Mouse (Mus musculus) heart, postnatal 0 days (tissue): Measurements from ENCODE around the gene Ttk. TPM values are rescaled to one million over a fixed set of nuclear protein-coding genes. Genes with fewer than 3 reads are reported as not detected.
A peak's percentile ranks its signal among the peaks of the same experiment; 100 is the strongest.

Experiments
- ATAC-seq: fragments of 200-750 bp; cut with Nextera tagmentation; 2 replicates; pipeline ENCODE4 v1.8.0; 2017; ENCODE audit warnings: low read depth, moderate number of reproducible peaks, moderate library complexity; ENCODE audit not compliant: insufficient read depth
- DNase-seq: peaks from one replicate; pipeline ENCODE4 v3.0.0-alpha.2; 2016; ENCODE audit warnings: low spot score
- H3K27ac ChIP-seq: fragments of 300-500 bp; sonication (generic); 2 replicates; pipeline ENCODE4 v1.5.1; 2014; ENCODE audit warnings: low read depth, mild to moderate bottlenecking
- H3K27me3 ChIP-seq: fragments of 300-500 bp; sonication (generic); 2 replicates; pipeline ENCODE4 v1.6.1; 2014; ENCODE audit warnings: low read length, mixed read lengths; ENCODE audit not compliant: control insufficient read depth, insufficient read depth
- H3K36me3 ChIP-seq: fragments of 300-500 bp; sonication (generic); replicated peaks from 2 replicates; pipeline ENCODE4 v1.6.1; 2014; ENCODE audit warnings: low read length, mixed read lengths; ENCODE audit not compliant: control insufficient read depth, insufficient read depth
- H3K4me1 ChIP-seq: fragments of 300-500 bp; sonication (generic); 2 replicates; pipeline ENCODE4 v1.6.1; 2014; ENCODE audit warnings: antibody characterized with exemption; ENCODE audit not compliant: control insufficient read depth, insufficient read depth
- H3K4me2 ChIP-seq: fragments of 300-500 bp; sonication (generic); 2 replicates; pipeline ENCODE4 v1.6.1; 2014; ENCODE audit warnings: low read depth, mild to moderate bottlenecking, low read length, moderate library complexity
- H3K4me3 ChIP-seq: fragments of 300-500 bp; sonication (generic); 2 replicates; pipeline ENCODE4 v1.5.1; 2014; ENCODE audit warnings: low read depth, low read length
- H3K9ac ChIP-seq: fragments of 300-500 bp; sonication (generic); replicated peaks from 2 replicates; pipeline ENCODE4 v1.6.1; 2014; ENCODE audit warnings: low read depth, low read length, mixed read lengths
- H3K9me3 ChIP-seq: fragments of 300-500 bp; sonication (generic); replicated peaks from 2 replicates; pipeline ENCODE4 v1.6.1; 2016; ENCODE audit warnings: low read length; ENCODE audit not compliant: control insufficient read depth
- CTCF ChIP-seq: IDR thresholded peaks from 2 replicates; pipeline ENCODE4 v1.5.1; 2016; ENCODE audit warnings: antibody characterized with exemption, control low read depth, low read depth
- EP300 ChIP-seq: IDR thresholded peaks from 2 replicates; pipeline ENCODE4 v1.6.1; 2016; ENCODE audit warnings: antibody characterized with exemption, low read depth
- WGBS: fragments of 180-500 bp; shearing (Covaris S2); extraction: QIAGEN DNeasy Blood & Tissue Kit; methylation state at CpG from one replicate; pipeline ENCODE4 v1.1.7; 2014; 5-methylcytosine and 5-hydroxymethylcytosine counted together
- polyA plus RNA-seq: library from polyadenylated mRNA; unstranded; fragments of >200 nt; fragmentation: Nextera tagmentation; extraction: Ambion mirVana; gene quantifications from 2 replicates; pipeline ENCODE4 v1.2.1, GENCODE M21; 2015
- total RNA-seq: library from RNA; depleted of rRNA; stranded (reverse); fragments of >200 nt; gene quantifications from 2 replicates; pipeline ENCODE4 v1.2.3, GENCODE M21; 2014; ENCODE audit warnings: low replicate concordance

Gene Ttk
- total and polyA plus RNA-seq, 2 experiments from 2014 or later, result 4.5 to 6.5 TPM

DNA sequence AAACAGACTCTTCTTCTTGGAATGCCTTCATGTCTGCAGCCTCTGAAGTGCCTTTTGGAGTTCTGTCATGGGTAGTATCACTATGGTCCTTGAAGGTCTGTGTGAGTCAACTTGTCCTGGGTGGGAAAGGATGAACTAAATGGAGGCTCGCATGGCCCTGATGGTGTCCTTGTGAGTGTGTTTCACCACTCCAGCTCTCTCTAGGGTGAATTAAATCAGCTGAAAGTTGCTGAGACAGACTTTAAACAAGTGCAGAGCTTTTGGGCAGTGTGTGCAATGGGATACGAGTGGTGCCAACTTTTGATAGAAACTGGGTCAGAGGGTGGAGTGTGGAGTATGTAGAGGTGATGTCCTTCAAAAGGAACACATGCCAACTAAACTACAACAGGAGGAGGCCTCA, 13.5 kb upstream of the Ttk start:
- DNase-seq (no peak), ATAC-seq (no peak)
- no peak overlapping the region for H3K27ac ChIP-seq
- H3K4me1 ChIP-seq, result no peaks in the 10 kb centered on the region
- no peak overlapping the region for H3K4me3 ChIP-seq
- no peak for TF ChIP-seq EP300
- TF ChIP-seq CTCF, result no peak
- H3K9ac ChIP-seq, result no peak overlapping the region
- H3K36me3 ChIP-seq, result no peaks in the 10 kb centered on the region
- WGBS, result 79% methylated on average over 2 of the region's 2 CpGs
- no peaks in the 10 kb centered on the region for H3K27me3 ChIP-seq
- H3K4me2 ChIP-seq, result no peak overlapping the region
- H3K9me3 ChIP-seq, result no peaks in the 10 kb centered on the region

DNA sequence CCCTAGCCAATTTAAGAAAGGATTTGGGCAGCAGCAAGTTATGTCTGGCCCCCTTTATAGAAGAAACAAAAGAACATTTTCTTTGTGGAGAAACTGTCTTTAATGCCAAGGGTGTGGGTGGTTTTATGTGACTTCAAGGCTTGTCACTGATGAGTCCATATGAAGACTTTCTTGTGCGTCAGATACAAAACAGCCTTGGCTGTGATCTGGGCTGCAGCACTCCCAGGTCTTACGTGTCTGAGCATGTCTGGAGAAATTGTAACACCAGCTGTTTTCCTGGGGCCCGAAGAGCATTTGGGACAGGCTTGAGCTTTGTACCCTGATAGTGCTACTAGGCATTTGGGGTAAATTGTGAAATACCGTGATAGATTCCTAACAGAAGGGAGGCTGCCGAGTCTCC, 11.6 kb upstream of the Ttk start:
- 72% methylated on average over 5 of the region's 5 CpGs for WGBS

DNA sequence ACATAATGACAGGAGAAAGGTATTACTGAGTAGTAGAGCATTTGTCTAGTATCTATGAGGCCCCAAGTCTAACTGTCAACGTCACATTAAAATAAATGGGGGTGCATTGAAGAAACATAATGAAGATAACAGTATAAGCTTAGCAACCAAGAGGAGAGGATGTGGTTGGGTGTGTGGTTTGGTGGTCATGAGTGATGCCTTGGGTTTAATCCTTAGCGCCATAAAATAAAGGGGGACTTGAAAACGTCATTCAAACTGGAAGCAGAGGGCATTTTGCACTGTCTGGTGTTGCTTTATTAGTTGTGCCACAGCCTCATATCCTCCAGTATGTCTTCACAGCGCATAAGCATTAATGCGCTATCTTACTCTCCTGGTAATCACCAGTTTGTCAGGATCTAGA, 4.6 kb upstream of the Ttk start:
- Histone ChIP-seq H3K36me3 (no peaks in the 10 kb centered on the region), H3K4me3 (no peak overlapping the region), H3K4me2 (no peak overlapping the region), H3K9me3 (no peaks in the 10 kb centered on the region), H3K4me1 (no peaks in the 10 kb centered on the region), H3K27ac (no peak overlapping the region), H3K27me3 (no peaks in the 10 kb centered on the region), H3K9ac (no peak overlapping the region)
- TF ChIP-seq EP300 (no peak), CTCF (no peak)
- WGBS, result 70% methylated on average over 5 of the region's 5 CpGs
- ATAC-seq, result no peak
- DNase-seq, result no peak

More for the DNA sequence above, 11.6 kb upstream of the Ttk start:
- ATAC-seq (no peak), DNase-seq (no peak)
- Histone ChIP-seq H3K9ac (no peak overlapping the region), H3K4me3 (no peak overlapping the region), H3K4me1 (no peaks in the 10 kb centered on the region), H3K9me3 (no peaks in the 10 kb centered on the region), H3K27me3 (no peaks in the 10 kb centered on the region), H3K36me3 (no peaks in the 10 kb centered on the region), H3K27ac (no peak overlapping the region), H3K4me2 (no peak overlapping the region)
- TF ChIP-seq EP300, result no peak
- no peak for TF ChIP-seq CTCF

DNA sequence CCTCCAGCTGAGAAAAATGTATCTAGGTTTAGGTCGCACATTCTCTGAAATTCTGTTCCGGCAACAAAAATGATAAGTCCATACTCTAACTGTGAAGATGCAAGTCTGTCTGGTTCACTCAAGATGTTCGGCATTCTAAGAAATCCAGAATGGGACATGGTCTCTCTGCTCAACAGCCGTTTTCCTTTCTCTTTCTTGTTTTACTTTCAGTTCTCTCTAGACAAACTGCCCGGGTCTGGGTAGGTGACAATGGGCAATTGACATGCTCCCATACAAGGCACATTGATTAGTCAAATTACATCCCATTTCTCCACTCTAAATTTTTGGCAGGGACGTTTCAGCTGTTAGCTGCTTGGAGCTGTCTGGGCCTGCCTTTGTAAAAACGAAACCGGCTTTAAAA, 3.3 kb upstream of the Ttk start:
- peaks cover 6% of the 10 kb centered on the region; the same call in 1 of the 2 replicates for H3K4me1 ChIP-seq
- no peak overlapping the region for H3K27ac ChIP-seq
- no peaks in the 10 kb centered on the region for H3K36me3 ChIP-seq
- no peak overlapping the region for H3K4me2 ChIP-seq
- ATAC-seq (no peak), DNase-seq (no peak)
- no peaks in the 10 kb centered on the region for H3K27me3 ChIP-seq
- H3K4me3 ChIP-seq, result no peak overlapping the region
- no peak for TF ChIP-seq CTCF
- no peak for TF ChIP-seq EP300
- no peaks in the 10 kb centered on the region for H3K9me3 ChIP-seq
- WGBS, result 75% methylated on average over 8 of the region's 8 CpGs
- no peak overlapping the region for H3K9ac ChIP-seq

DNA sequence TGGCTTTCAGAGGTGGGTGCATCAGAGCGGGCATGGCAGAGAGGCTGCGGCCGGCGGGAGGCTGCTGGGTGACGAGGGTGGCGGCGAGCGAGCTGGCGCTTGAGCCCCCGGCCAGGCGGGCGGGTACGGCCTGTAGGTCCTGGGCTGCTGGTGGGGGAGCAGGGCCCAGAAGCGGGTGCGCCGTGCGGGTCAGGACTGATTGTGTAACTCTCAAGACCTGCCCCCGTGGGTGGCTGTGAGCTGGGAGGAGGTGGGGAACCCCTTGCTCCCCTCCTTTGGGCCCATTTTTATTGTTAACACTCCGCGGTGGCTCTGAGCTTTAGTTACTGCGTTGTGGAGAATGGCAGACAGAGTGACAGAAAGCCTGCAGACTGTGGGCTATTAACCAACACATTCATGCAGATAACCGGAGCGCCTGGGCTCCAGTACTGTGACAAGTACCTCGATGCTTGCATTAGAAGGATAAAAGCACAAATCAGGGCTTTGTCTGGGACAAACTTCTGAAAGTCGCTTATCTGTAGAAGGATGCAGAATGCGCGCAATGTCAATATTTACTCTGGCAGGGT, 342 bp downstream of the Ttk start:
- TF ChIP-seq CTCF, result no peak
- TF ChIP-seq EP300, result no peak
- H3K9me3 ChIP-seq, result no peaks in the 10 kb centered on the region
- DNase-seq (no peak), ATAC-seq (peak; percentile 44)
- no peaks in the 10 kb centered on the region for H3K27me3 ChIP-seq
- peak overlapping the region; percentile 82 for H3K4me2 ChIP-seq
- H3K9ac ChIP-seq, result peak overlapping the region; percentile 65
- H3K27ac ChIP-seq, result no peak overlapping the region
- WGBS, result 1% methylated on average over 27 of the region's 27 CpGs
- peaks cover 4% of the 10 kb centered on the region for H3K36me3 ChIP-seq
- H3K4me3 ChIP-seq, result peak overlapping the region; percentile 77
- peaks cover 6% of the 10 kb centered on the region; the same call in 1 of the 2 replicates for H3K4me1 ChIP-seq

DNA sequence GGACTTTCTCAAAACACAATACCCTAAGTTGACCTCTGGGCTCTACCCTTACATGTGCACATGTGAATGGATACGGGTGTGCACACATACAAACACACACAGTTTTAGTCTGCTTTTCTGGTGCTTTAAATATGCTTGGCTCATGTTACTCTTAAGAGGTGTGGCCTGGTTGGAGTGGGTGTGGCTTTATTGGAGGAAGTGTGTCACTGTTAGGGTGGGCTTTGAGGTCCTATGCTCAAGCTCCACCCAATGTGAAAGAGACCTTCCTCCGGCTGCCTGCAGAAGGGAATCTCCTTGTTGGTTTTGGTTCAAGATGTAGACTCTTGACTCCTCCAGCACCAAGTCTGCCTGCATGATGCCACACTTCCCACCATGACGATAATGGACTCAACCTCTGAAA, 18.0 kb downstream of the Ttk start:
- Histone ChIP-seq H3K4me3 (no peak overlapping the region), H3K27me3 (no peaks in the 10 kb centered on the region), H3K9ac (no peak overlapping the region), H3K36me3 (peaks cover 42% of the 10 kb centered on the region), H3K4me2 (no peak overlapping the region), H3K27ac (no peak overlapping the region), H3K9me3 (no peaks in the 10 kb centered on the region), H3K4me1 (no peaks in the 10 kb centered on the region)
- ATAC-seq (no peak), DNase-seq (no peak)
- 94% methylated on average over 3 of the region's 3 CpGs for WGBS
- TF ChIP-seq CTCF (no peak), EP300 (no peak)
